Mouse (Mus musculus): ENCODE measurements around the gene Nt5c2. TPM values are rescaled to one million over a fixed set of nuclear protein-coding genes. Genes with fewer than 3 reads are reported as not detected.

Nt5c2 gene
- polyA plus RNA-seq, 1 experiment from 2014 or later, result 47.4 TPM

- no peaks in the 10 kb centered on the region for H3K36me3 ChIP-seq (ENCODE audit: control insufficient read depth, insufficient read depth)
- no peaks in the 10 kb centered on the region for H3K27me3 ChIP-seq (ENCODE audit: control insufficient read depth, insufficient read depth, low read depth, low read length)
- peak; percentile 76 for ATAC-seq (ENCODE audit: low read depth)
- H3K9ac ChIP-seq (ENCODE audit: low read depth, low read length), result peak overlapping the region; percentile 93
- H3K4me3 ChIP-seq (ENCODE audit: low read depth, low read length), result peak overlapping the region; percentile 84
- peak overlapping the region; percentile 76 for H3K4me2 ChIP-seq (ENCODE audit: low read depth, low read length)
- peaks cover 46% of the 10 kb centered on the region for H3K4me1 ChIP-seq (ENCODE audit: control insufficient read depth, low read depth, low read length)
- no peaks in the 10 kb centered on the region for H3K9me3 ChIP-seq (replicated peaks; ENCODE audit: control insufficient read depth, low read length)
- H3K27ac ChIP-seq (ENCODE audit: low read length), result peak overlapping the region; percentile 93
- whole genome bisulfite sequencing (ENCODE audit: insufficient replicate concordance), result under 1% methylated on average over 33 of the region's 36 CpGs
Measured at GRCm38 (mm10) chr19:46961652-46962051, 53.3 kb downstream of the Nt5c2 start.

GRCm38 (mm10) chr19:46961047-46961651, 53.8 kb downstream of the Nt5c2 start:
- H3K36me3 ChIP-seq (ENCODE audit: control insufficient read depth, insufficient read depth), result no peaks in the 10 kb centered on the region
- H3K4me3 ChIP-seq (ENCODE audit: low read depth, low read length), result peak overlapping the region; percentile 84
- peak overlapping the region; percentile 76 for H3K4me2 ChIP-seq (ENCODE audit: low read depth, low read length)
- 7% methylated on average over 21 of the region's 22 CpGs for WGBS (ENCODE audit: insufficient replicate concordance)
- peak overlapping the region; percentile 93 for H3K9ac ChIP-seq (ENCODE audit: low read depth, low read length)
- H3K27ac ChIP-seq (ENCODE audit: low read length), result peak overlapping the region; percentile 93
- H3K9me3 ChIP-seq (replicated peaks; ENCODE audit: control insufficient read depth, low read length), result no peaks in the 10 kb centered on the region
- no peaks in the 10 kb centered on the region for H3K27me3 ChIP-seq (ENCODE audit: control insufficient read depth, insufficient read depth, low read depth, low read length)
- no peak for ATAC-seq (ENCODE audit: low read depth)
- H3K4me1 ChIP-seq (ENCODE audit: control insufficient read depth, low read depth, low read length), result peaks cover 51% of the 10 kb centered on the region

- peaks cover 53% of the 10 kb centered on the region for H3K4me1 ChIP-seq (ENCODE audit: control insufficient read depth, low read depth, low read length)
- 33% methylated on average over 13 of the region's 13 CpGs for WGBS (ENCODE audit: insufficient replicate concordance)
- H3K9ac ChIP-seq (ENCODE audit: low read depth, low read length), result peak overlapping the region; percentile 93
- H3K4me2 ChIP-seq (ENCODE audit: low read depth, low read length), result peak overlapping the region; percentile 76
- no peak for ATAC-seq (ENCODE audit: low read depth)
- H3K4me3 ChIP-seq (ENCODE audit: low read depth, low read length), result peak overlapping the region; percentile 84
- no peaks in the 10 kb centered on the region for H3K27me3 ChIP-seq (ENCODE audit: control insufficient read depth, insufficient read depth, low read depth, low read length)
- no peaks in the 10 kb centered on the region for H3K9me3 ChIP-seq (replicated peaks; ENCODE audit: control insufficient read depth, low read length)
- H3K27ac ChIP-seq (ENCODE audit: low read length), result peak overlapping the region; percentile 25
- no peaks in the 10 kb centered on the region for H3K36me3 ChIP-seq (ENCODE audit: control insufficient read depth, insufficient read depth)
Measured at GRCm38 (mm10) chr19:46960101-46961046, 54.6 kb downstream of the Nt5c2 start.

GRCm38 (mm10) chr19:46959536-46959935, 55.4 kb downstream of the Nt5c2 start:
- Histone ChIP-seq H3K4me3 (ENCODE audit: low read depth, low read length) (peak overlapping the region; percentile 84; the same call in 1 of the 2 replicates), H3K9me3 (replicated peaks; ENCODE audit: control insufficient read depth, low read length) (no peaks in the 10 kb centered on the region), H3K27me3 (ENCODE audit: control insufficient read depth, insufficient read depth, low read depth, low read length) (no peaks in the 10 kb centered on the region), H3K36me3 (ENCODE audit: control insufficient read depth, insufficient read depth) (no peaks in the 10 kb centered on the region), H3K4me2 (ENCODE audit: low read depth, low read length) (peak overlapping the region; percentile 76), H3K9ac (ENCODE audit: low read depth, low read length) (no peak overlapping the region), H3K27ac (ENCODE audit: low read length) (peak overlapping the region; percentile 39; the same call in 1 of the 2 replicates), H3K4me1 (ENCODE audit: control insufficient read depth, low read depth, low read length) (peaks cover 53% of the 10 kb centered on the region)
- 77% methylated on average over 3 of the region's 3 CpGs for WGBS (ENCODE audit: insufficient replicate concordance)
- ATAC-seq (ENCODE audit: low read depth), result no peak

- H3K27me3 ChIP-seq (ENCODE audit: control insufficient read depth, insufficient read depth, low read depth, low read length), result no peaks in the 10 kb centered on the region
- H3K36me3 ChIP-seq (ENCODE audit: control insufficient read depth, insufficient read depth), result no peaks in the 10 kb centered on the region
- H3K4me1 ChIP-seq (ENCODE audit: control insufficient read depth, low read depth, low read length), result peaks cover 53% of the 10 kb centered on the region
- H3K4me3 ChIP-seq (ENCODE audit: low read depth, low read length), result no peak overlapping the region
- ATAC-seq (ENCODE audit: low read depth), result no peak
- no peaks in the 10 kb centered on the region for H3K9me3 ChIP-seq (replicated peaks; ENCODE audit: control insufficient read depth, low read length)
- H3K4me2 ChIP-seq (ENCODE audit: low read depth, low read length), result no peak overlapping the region
- 84% methylated on average over 3 of the region's 3 CpGs for WGBS (ENCODE audit: insufficient replicate concordance)
- H3K9ac ChIP-seq (ENCODE audit: low read depth, low read length), result no peak overlapping the region
- H3K27ac ChIP-seq (ENCODE audit: low read length), result no peak overlapping the region; the same call in 1 of the 2 replicates
Measured at GRCm38 (mm10) chr19:46958566-46958965, 56.4 kb downstream of the Nt5c2 start.

- Histone ChIP-seq H3K27ac (ENCODE audit: low read length) (peak overlapping the region; percentile 82), H3K27me3 (ENCODE audit: control insufficient read depth, insufficient read depth, low read depth, low read length) (no peaks in the 10 kb centered on the region), H3K9me3 (replicated peaks; ENCODE audit: control insufficient read depth, low read length) (no peaks in the 10 kb centered on the region), H3K4me1 (ENCODE audit: control insufficient read depth, low read depth, low read length) (peaks cover 50% of the 10 kb centered on the region), H3K9ac (ENCODE audit: low read depth, low read length) (no peak overlapping the region), H3K4me2 (ENCODE audit: low read depth, low read length) (no peak overlapping the region), H3K36me3 (ENCODE audit: control insufficient read depth, insufficient read depth) (no peaks in the 10 kb centered on the region), H3K4me3 (ENCODE audit: low read depth, low read length) (no peak overlapping the region)
- ATAC-seq (ENCODE audit: low read depth), result no peak
- WGBS (ENCODE audit: insufficient replicate concordance), result 78% methylated on average over 4 of the region's 4 CpGs
Measured at GRCm38 (mm10) chr19:46957971-46958370, 57.0 kb downstream of the Nt5c2 start.

GRCm38 (mm10) chr19:46957001-46957400, 58.0 kb downstream of the Nt5c2 start:
- peak overlapping the region; percentile 42 for H3K4me2 ChIP-seq (ENCODE audit: low read depth, low read length)
- peaks cover 45% of the 10 kb centered on the region for H3K4me1 ChIP-seq (ENCODE audit: control insufficient read depth, low read depth, low read length)
- H3K36me3 ChIP-seq (ENCODE audit: control insufficient read depth, insufficient read depth), result no peaks in the 10 kb centered on the region
- peak overlapping the region; percentile 37 for H3K9ac ChIP-seq (ENCODE audit: low read depth, low read length)
- 27% methylated on average over 5 of the region's 5 CpGs for WGBS (ENCODE audit: insufficient replicate concordance)
- no peak overlapping the region; the same call in 1 of the 2 replicates for H3K4me3 ChIP-seq (ENCODE audit: low read depth, low read length)
- H3K27ac ChIP-seq (ENCODE audit: low read length), result peak overlapping the region; percentile 82
- ATAC-seq (ENCODE audit: low read depth), result peak; percentile 36
- no peaks in the 10 kb centered on the region for H3K27me3 ChIP-seq (ENCODE audit: control insufficient read depth, insufficient read depth, low read depth, low read length)
- H3K9me3 ChIP-seq (replicated peaks; ENCODE audit: control insufficient read depth, low read length), result no peaks in the 10 kb centered on the region

- Histone ChIP-seq H3K4me1 (ENCODE audit: control insufficient read depth, low read depth, low read length) (peaks cover 45% of the 10 kb centered on the region), H3K27ac (ENCODE audit: low read length) (peak overlapping the region; percentile 82), H3K27me3 (ENCODE audit: control insufficient read depth, insufficient read depth, low read depth, low read length) (no peaks in the 10 kb centered on the region), H3K9ac (ENCODE audit: low read depth, low read length) (no peak overlapping the region), H3K9me3 (replicated peaks; ENCODE audit: control insufficient read depth, low read length) (no peaks in the 10 kb centered on the region), H3K36me3 (ENCODE audit: control insufficient read depth, insufficient read depth) (no peaks in the 10 kb centered on the region), H3K4me2 (ENCODE audit: low read depth, low read length) (peak overlapping the region; percentile 42), H3K4me3 (ENCODE audit: low read depth, low read length) (no peak overlapping the region)
- peak; percentile 64 for ATAC-seq (ENCODE audit: low read depth)
- 50% methylated on average over 2 of the region's 2 CpGs for WGBS (ENCODE audit: insufficient replicate concordance)
Measured at GRCm38 (mm10) chr19:46956410-46956809, 58.5 kb downstream of the Nt5c2 start.

- peaks cover 40% of the 10 kb centered on the region for H3K4me1 ChIP-seq (ENCODE audit: control insufficient read depth, low read depth, low read length)
Measured at GRCm38 (mm10) chr19:46955630-46956029, 59.3 kb downstream of the Nt5c2 start.

More at GRCm38 (mm10) chr19:46955630-46956029, 59.3 kb downstream of the Nt5c2 start:
- Histone ChIP-seq H3K27me3 (ENCODE audit: control insufficient read depth, insufficient read depth, low read depth, low read length) (no peaks in the 10 kb centered on the region), H3K36me3 (ENCODE audit: control insufficient read depth, insufficient read depth) (no peaks in the 10 kb centered on the region; the same call in 1 of the 2 replicates), H3K4me2 (ENCODE audit: low read depth, low read length) (no peak overlapping the region), H3K4me3 (ENCODE audit: low read depth, low read length) (no peak overlapping the region), H3K27ac (ENCODE audit: low read length) (no peak overlapping the region), H3K9ac (ENCODE audit: low read depth, low read length) (no peak overlapping the region), H3K9me3 (replicated peaks; ENCODE audit: control insufficient read depth, low read length) (no peaks in the 10 kb centered on the region)
- no peak for ATAC-seq (ENCODE audit: low read depth)
- WGBS (ENCODE audit: insufficient replicate concordance), result 89% methylated on average over 4 of the region's 4 CpGs
